Mouse (Mus musculus) layer of hippocampus, adult 18-20 months (tissue): ENCODE measurements around the gene Ntsr1. TPM values are rescaled to one million over a fixed set of nuclear protein-coding genes. Genes with fewer than 3 reads are reported as not detected.

ENCODE experiments used
- DNase-seq, 2 experiments: peaks; one replicate each; pipeline ENCODE4 v3.0.0; 2022; ENCODE audit warnings: low spot score in 2 of 2
- total RNA-seq, 2 experiments: library from RNA; stranded (reverse); gene quantifications; 2 replicates each; pipeline ENCODE4 v1.2.3; 2021

The Ntsr1 gene
- total RNA-seq, 2 experiments from 2014 or later = 2.7 to 3.5 TPM

DNA sequence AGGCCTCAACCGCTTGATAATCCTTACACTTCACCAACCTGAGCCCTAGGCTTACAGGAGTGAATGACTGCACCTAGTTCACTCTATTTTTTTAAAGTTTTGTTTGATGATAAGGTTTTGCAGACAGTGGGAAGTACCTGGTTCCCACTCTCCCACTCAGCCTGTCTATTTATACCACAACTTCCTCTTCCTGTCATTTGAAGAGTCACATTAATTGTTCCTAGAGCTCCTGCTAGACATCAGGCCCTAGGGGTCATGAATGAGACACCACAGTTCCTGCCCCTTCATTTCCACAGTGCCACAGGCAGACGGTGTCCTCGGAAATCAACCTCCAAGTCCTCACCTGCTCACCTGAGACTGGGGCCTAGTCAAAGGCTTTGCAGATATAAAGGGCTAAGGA is 56.7 kb downstream of the Ntsr1 start:
- no peak for DNase-seq

GRCm38 (mm10) chr2:180560245-180560644 is 60.5 kb downstream of the Ntsr1 start:
- DNase-seq = no peak

DNA sequence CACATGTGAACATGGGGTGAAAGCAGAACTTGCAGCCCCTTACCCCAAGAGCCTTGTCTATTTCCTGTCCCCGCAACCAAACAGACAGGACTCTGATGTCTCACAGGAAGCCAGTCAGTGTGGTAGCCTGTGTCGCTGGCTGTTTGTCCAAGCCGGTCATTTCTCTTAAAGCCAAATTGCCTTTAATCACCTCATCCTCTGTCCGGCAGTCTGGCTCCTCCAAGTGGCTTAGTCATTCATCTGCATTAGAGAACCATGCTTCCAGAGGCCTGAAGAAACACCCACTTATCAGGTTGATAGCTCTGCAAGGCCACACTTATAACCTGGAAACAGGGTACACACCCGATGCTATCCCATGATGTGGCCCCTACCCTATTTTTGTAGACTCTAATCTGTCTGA is 62.4 kb downstream of the Ntsr1 start:
- DNase-seq = no peak

GRCm38 (mm10) chr2:180563296-180563695 is 63.5 kb downstream of the Ntsr1 start:
- no peak for DNase-seq

GRCm38 (mm10) chr2:180563841-180564240 is 64.1 kb downstream of the Ntsr1 start:
- DNase-seq = peak; percentile 37 to 56

DNA sequence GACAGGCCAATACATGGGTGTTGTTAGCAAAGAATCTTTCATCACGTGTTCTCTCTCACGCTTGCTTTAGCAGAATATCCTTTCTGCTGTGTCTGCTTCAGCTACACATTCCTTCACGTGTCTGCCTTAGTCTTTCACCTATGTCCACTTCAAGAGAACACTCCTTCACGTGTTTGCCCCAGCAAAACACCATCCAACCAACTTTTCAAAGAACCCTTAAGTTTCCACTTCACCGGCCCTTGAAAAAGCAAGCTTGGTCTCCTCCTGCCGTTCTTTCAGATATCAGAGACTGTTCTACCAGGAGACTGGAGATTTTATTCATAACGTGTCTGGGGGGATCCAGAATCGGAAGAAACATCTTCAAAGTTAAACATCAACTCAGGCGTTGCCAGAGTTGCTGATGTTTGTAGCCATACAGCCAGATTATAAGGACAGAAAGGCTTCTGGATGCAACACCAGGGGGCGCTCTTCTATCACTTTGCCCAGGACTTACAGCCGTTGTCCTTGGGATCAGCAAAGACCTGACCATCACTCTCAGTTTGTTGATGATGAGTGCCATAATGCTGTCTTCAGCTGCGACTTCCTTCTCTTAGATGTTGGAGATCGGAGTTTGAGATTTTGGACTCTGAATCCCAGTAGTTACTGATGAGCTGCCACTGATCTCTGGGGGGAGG is 66.6 kb downstream of the Ntsr1 start:
- DNase-seq = no peak

DNA sequence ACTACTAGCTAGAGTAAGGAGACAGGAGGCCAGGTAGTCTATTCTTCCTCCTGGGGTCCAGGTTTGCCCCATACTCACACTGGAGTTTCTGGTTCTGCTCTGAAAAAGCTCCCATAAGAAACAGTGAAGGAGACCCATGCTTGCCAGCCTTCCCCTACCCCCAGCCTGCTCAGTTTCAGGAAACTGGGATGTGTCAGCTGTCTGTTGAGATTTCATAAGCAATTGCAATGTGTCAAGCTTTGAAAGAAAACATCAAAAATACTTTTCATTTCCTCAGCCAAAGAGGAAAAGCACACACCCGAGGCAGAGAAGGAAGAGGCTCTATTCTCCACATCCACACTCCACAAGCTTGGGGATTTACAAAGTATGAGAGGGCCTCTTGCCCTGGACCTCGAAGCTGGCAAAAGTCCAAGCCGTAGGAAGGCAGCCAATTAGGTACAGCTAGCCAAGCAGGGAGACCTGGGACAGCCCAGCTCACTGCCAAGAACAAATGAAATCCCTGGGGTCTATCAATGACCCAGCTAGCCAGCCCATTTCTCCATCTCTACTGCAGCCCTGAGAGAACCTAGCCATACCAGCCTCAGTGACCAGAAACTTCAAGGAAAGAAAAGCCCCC is 69.4 kb downstream of the Ntsr1 start:
- DNase-seq = peak in 1 of 2 experiments; percentile 48

- no peak for DNase-seq
These were observed 76.7 kb downstream of the Ntsr1 start for GRCm38 (mm10) chr2:180576482-180576881.

- DNase-seq = peak; percentile 51 to 85
These were observed 78.9 kb downstream of the Ntsr1 start for GRCm38 (mm10) chr2:180578686-180579085.

- no peak for DNase-seq
These were observed 81.2 kb downstream of the Ntsr1 start, which contains the start of gene Mrgbp for GRCm38 (mm10) chr2:180581002-180581401. Gene Mrgbp (plus strand): TSS chr2:180581304.

GRCm38 (mm10) chr2:180582481-180583153 is 82.8 kb downstream of the Ntsr1 start:
- peak; percentile 96 to 98 for DNase-seq

DNA sequence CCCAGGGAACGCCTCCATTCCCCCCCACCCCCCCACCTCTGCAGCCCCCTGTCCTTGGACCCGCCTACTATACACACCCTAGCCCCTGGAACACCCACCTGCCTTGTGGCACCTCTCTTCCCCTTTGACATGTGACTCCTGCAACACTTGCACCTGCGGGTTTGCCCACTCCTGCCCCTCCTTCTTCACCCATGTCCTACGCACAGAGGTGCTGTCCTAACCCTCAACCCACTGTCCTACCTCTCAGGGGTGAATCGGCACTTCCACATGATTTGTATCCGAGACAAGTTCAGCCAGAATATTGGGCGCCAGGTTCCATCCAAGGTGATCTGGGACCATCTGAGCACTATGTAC is 83.4 kb downstream of the Ntsr1 start:
- DNase-seq = no peak

DNA sequence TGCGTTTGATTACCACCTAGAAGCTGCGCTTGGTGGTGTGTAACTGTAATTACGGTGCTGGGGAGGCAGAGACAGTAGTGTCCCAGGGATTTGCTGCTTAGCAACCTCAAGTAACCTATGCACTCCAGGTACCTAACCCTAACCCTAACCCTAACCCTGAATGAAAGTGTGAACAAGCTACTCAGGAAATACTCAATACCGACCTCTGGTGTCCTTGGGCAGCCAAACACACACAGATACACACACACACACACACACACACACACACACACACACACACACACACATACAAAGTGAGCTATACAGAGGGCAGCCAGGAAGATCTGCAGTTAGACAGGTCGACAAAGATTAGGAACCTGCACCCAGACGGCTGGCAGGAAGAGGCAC is 89.0 kb downstream of the Ntsr1 start:
- DNase-seq = no peak

- peak; percentile 70 to 84 for DNase-seq
These were observed 89.5 kb downstream of the Ntsr1 start, which contains the start of gene Ogfr for GRCm38 (mm10) chr2:180589123-180589831. Gene Ogfr (plus strand): TSS chr2:180589245.

Other genes starting within 250 kb of the Ntsr1 start
- gene Rps21, start 242.6 kb upstream of the Ntsr1 start, total RNA-seq = 100 to 1,000 TPM; 772 to 807 TPM
- gene Cables2, start 226.5 kb upstream of the Ntsr1 start, total RNA-seq = 10 to 100 TPM; 31.6 to 35.5 TPM
- not detected for gene Rbbp8nl, start 210.1 kb upstream of the Ntsr1 start, total RNA-seq
- gene Gata5, start 165.3 kb upstream of the Ntsr1 start, total RNA-seq = not detected
- gene Slco4a1, start 43.7 kb upstream of the Ntsr1 start, total RNA-seq = 1 to 10 TPM; 1.3 to 1.8 TPM
- gene Mrgbp, start 81.3 kb downstream of the Ntsr1 start, total RNA-seq = 10 to 100 TPM; 19.5 to 20.1 TPM
- 10 to 100 TPM; 35.5 to 37.1 TPM for gene Ogfr, start 89.3 kb downstream of the Ntsr1 start, total RNA-seq
- 1 to 10 TPM; 5.8 to 6.7 TPM for gene Col9a3, start 97.8 kb downstream of the Ntsr1 start, total RNA-seq
- under 1 TPM; 0.18 to 0.25 TPM for gene Tcfl5, start 142.7 kb downstream of the Ntsr1 start, total RNA-seq
- gene Dido1, start 210.0 kb downstream of the Ntsr1 start, total RNA-seq = 10 to 100 TPM; 53.2 to 54.6 TPM
- gene Gid8, start 210.1 kb downstream of the Ntsr1 start, total RNA-seq = 10 to 100 TPM; 58.6 to 61.5 TPM
- gene Slc17a9, start 225.3 kb downstream of the Ntsr1 start, total RNA-seq = under 1 TPM; 0.27 to 0.48 TPM